Mouse (Mus musculus) lung, adult 2 months (tissue): ENCODE measurements around the gene Scube1. TPM values are rescaled to one million over a fixed set of nuclear protein-coding genes. Genes with fewer than 3 reads are reported as not detected.

Experiments used
- DNase-seq: peaks from one replicate; pipeline ENCODE4 v3.0.0; 2022
- H3K4me1 ChIP-seq: fragments of 200-500 bp; 2 replicates; pipeline ENCODE4 v1.6.1; 2011; ENCODE audit warnings: low read length; ENCODE audit not compliant: control insufficient read depth, insufficient read depth
- H3K4me3 ChIP-seq: fragments of 200-500 bp; replicated peaks from 2 replicates; pipeline ENCODE3; 2011; ENCODE audit warnings: low read depth, mild to moderate bottlenecking, control low read depth, low read length; ENCODE audit errors: extremely low read depth
- CTCF ChIP-seq: fragments of 200-500 bp; IDR thresholded peaks from 2 replicates; pipeline ENCODE4 v1.5.1; 2011; ENCODE audit warnings: mild to moderate bottlenecking, low read length, control low read depth; ENCODE audit not compliant: insufficient read depth
- POLR2A ChIP-seq: fragments of 200-500 bp; IDR thresholded peaks from 2 replicates; pipeline ENCODE4 v1.6.1; 2011; ENCODE audit warnings: low read depth, mild to moderate bottlenecking, control low read depth, low read length, borderline replicate concordance; ENCODE audit errors: extremely low read depth
- WGBS: fragments of 180-500 bp; shearing (Covaris S2); methylation state at CpG from one replicate; pipeline ENCODE4 v1.1.7; 2018; 5-methylcytosine and 5-hydroxymethylcytosine counted together
- polyA plus RNA-seq: library from polyadenylated mRNA; depleted of rRNA; stranded (reverse); fragments of >200 nt; gene quantifications from 2 replicates; pipeline ENCODE4 v1.2.3, GENCODE M21; 2012

Gene Scube1
- polyA plus RNA-seq, 1 experiment: 17.2 TPM

DNA sequence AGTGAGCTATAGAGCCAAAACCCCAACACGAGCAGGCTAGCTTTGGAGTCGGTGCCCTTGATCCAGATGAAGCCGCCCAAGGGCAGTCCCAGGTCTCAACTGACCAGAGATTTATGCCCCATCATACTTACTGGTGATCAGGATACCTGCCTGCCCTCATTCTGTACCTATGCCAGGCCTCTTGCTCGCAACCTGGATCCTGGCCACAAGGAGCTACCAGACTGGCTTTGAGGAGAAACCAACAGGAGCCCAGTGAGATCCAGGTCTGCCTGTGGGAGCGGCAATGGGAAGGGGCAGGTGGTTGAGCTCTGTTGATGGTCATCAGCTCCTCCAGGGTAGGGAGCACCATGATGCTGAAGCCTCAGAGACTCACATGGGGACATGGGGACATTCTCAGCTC lies 12.5 kb downstream of the Scube1 start:
- Histone ChIP-seq H3K4me3 (no peak overlapping the region), H3K4me1 (no peaks in the 10 kb centered on the region)
- DNase-seq: no peak
- WGBS: 94% methylated on average over 5 of the region's 5 CpGs
- no peak for TF ChIP-seq CTCF
- TF ChIP-seq POLR2A: no peak

DNA sequence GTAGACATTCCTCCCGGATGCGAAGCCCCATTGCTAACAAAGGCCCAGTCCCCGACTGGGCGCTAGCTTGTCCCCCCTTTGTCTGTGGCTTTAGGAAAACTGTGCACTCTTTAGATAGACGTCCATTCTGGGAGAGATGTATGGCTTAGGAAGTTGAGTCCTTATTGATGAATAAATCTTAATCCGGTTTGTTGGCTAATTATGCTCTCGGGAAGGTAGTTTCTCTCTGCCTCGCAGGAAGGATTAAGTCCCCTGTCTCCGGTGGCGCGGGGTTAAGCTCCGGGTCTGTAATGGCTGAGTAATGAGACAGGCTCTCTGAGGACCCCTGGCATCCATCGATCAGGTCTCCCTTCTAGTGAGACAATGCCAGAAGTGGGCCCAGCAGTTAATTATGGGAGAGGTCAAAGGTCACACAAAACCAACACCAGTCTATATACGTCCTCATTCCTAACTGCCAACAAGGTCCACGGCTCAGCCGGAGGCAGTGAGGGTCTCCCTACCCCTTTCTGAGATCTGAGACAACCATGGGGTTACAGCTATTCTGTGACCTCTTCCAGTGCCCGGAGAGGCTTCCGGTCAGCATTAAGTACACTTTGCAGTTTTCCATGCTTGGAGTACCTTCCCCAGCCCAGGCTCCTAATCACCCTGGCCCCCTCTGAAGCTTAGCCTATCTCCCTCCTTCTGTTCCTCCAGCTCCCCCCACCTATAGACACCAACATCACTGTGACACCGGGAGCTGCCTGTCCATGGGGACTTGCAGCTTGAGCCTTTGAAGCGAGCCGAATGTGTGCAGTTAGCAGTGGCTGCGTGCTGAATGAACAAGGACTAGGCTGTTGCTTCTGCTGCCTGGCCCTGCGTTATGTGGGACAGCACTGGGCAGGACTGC lies 14.7 kb downstream of the Scube1 start:
- TF ChIP-seq POLR2A (no peak), CTCF (no peak)
- Histone ChIP-seq H3K4me1 (no peaks in the 10 kb centered on the region), H3K4me3 (no peak overlapping the region)
- DNase-seq: no peak
- 61% methylated on average over 23 of the region's 23 CpGs for WGBS

DNA sequence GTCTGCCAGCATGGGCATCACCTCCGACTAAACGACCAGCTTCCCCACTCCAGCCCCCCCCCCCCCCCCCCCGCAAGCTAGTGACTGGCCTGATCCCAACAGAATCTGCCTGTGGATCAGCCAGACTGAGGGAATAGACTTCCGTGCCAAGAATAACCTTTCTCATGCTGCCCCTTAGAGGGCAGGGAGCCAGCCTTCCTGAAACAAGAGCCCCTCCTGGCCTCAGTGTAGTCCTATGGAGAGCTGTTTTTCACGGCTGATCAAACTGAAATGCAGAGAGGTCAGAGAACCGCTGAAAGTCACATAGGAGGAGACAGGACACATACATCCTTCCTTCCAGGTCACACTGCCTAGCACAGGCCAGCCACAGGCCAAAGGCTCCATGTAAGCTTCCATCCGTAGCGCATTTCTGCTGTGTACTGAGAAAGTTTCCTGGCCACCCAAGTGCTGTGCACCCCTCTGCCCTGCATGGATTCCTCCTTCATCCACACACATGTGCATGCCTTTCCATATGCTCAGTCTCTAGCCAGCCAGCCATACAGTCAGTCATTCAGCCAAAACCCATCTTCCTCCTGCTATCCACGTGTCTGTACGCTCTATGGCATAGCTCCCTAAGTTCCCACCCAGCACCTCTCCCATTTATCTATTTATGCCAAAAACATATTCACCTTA lies 18.2 kb downstream of the Scube1 start:
- H3K4me1 ChIP-seq: no peaks in the 10 kb centered on the region; the same call in 1 of the 2 replicates
- TF ChIP-seq CTCF (no peak), POLR2A (no peak)
- H3K4me3 ChIP-seq: no peak overlapping the region
- 45% methylated on average over 10 of the region's 10 CpGs for WGBS
- DNase-seq: no peak

DNA sequence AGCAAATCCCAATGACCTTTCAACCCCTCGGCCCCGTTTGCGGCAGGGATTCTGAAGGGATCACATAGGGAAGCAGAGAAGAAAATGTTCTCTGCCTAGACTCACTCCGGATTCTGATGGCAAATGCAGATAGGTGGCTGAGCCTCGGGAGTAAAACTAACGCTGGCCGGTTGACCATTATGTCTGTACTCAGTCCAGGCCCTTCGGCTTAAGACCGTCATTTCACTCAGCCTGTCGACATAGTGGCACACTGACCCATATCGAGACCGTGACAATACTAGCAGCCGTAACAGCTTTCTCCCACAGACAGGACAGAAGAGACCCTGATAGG lies 24.3 kb downstream of the Scube1 start:
- DNase-seq: no peak
- TF ChIP-seq CTCF (no peak), POLR2A (no peak)
- 79% methylated on average over 13 of the region's 13 CpGs for WGBS

DNA sequence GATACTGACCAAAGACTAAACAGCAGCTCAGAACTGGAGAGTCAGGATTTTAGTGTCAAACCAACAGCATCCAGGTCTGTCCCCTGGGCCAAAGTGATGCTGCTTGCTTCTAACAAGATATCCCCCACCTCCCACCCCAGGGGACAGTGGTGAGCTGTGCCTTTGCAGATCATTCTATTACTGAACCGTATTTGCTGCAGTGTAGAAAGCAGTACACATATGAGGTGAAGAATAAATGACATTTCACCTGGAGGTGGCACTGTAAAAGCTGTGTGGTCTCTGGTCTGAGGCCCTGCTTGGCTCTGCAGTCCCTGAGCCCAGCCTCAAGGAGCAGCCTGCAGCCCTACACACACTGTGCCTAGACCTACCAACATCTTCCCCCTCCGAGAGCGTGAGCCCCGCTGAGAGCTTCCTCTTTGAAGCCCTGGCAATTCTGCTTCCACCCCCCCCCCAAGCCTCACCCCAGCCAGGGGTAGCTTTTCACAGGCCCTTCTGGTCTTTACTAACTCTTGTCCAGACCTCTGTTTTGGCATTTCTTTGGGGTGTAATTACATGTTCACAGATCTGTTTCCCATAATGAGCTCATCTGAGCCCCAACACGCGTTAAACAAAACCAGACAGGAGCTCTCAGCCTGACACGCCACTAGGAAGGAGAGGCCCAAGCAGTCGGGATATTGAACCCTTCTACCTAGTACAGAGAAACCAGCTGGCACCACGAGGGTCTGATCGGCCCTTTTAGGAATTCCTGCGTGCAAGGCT lies 24.8 kb downstream of the Scube1 start:
- no peak for TF ChIP-seq POLR2A
- TF ChIP-seq CTCF: no peak
- Histone ChIP-seq H3K4me1 (no peaks in the 10 kb centered on the region; the same call in 1 of the 2 replicates), H3K4me3 (no peak overlapping the region)
- 72% methylated on average over 11 of the region's 11 CpGs for WGBS
- no peak for DNase-seq

More for the DNA sequence above, 24.3 kb downstream of the Scube1 start:
- Histone ChIP-seq H3K4me1 (no peaks in the 10 kb centered on the region; the same call in 1 of the 2 replicates), H3K4me3 (no peak overlapping the region)

DNA sequence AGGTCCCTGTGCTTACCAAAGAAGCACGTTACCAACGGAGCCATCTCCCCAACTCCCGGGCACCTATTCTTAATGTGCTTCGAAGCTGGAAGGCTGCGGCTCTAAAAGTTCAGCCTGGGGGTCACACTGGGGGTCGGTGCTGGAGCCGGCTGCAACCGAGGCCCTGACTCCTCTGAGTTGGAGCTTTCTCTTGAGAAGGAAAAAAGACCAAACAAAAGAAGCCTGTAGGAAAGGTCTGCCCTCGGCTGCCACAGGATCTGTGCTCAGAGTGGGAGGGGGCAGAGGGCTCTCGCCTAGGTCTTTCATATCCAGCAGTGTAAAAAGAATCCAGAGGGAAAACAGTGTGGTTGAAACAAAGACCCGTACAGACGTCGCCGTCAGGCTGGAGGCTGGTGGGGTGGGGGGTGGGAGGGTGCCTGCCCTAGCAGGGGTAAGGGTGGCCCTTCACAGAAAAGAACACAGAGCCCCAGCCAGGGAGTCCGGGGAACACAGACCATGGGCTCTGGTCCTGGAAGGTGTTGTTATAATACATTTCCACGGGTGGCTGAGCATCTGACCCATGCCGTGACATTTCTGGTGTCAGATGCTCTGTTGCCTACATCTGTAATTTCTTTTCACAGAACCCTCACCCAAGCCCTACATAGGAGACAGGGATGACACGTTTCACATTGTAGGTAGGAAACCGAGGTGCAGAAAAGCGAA lies 25.5 kb downstream of the Scube1 start:
- no peak overlapping the region for H3K4me3 ChIP-seq
- DNase-seq: no peak
- no peak for TF ChIP-seq CTCF
- no peak for TF ChIP-seq POLR2A
- H3K4me1 ChIP-seq: no peaks in the 10 kb centered on the region
- 65% methylated on average over 20 of the region's 20 CpGs for WGBS

DNA sequence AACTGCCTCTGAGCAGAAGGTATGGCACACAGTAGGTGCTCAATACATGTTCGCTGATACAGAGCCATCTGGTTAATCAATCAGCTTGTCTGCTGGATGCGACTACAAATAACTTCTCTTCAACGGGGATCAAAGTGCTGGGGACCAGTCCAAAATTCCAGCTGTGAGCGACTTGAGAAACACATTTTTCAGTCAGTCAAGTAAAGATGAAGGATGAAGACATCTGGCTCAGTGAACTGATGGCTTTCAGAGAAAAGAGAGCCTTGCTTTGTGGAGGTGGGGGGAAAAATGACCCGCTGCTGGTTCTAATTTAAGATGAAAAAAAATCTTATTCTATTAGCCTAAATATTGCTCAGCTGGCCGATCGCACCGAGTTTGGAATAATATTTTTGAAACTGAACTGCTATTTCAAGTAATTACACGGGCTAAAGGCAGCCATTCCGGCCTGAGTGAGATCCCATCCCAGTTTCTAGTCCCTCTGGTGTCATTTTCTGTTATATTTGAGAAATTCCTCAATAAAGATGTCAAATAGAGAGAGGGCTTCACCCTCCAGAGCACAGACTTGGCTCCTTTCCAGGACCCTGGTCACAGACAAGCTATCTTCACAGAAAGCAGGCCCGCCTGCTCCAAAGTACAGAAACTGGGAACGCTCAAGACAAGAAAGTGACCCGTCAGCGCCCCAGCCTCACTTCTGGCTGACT lies 28.0 kb downstream of the Scube1 start:
- 72% methylated on average over 14 of the region's 14 CpGs for WGBS
- TF ChIP-seq POLR2A (no peak), CTCF (no peak)
- H3K4me1 ChIP-seq: no peaks in the 10 kb centered on the region
- DNase-seq: no peak
- H3K4me3 ChIP-seq: no peak overlapping the region

DNA sequence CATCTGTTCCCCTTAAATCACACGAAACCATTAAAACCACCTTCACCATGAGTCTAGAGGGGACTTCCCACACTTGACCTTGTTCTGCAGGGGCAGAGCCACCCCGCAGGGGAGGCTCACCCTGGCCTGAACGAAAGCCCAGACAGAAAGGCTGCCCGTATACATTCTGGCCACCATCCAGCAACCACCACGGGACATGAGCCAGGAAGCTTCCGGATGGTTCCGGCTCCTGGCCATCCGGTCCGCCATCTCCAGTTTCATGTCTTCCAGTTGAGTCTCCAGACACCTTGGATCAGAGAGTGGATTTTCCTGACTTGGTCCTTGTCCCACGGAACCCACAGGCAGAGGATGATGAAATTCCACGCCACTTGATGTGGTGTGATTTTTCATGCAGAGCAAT lies 29.7 kb downstream of the Scube1 start:
- WGBS: 53% methylated on average over 11 of the region's 11 CpGs
- TF ChIP-seq CTCF (no peak), POLR2A (no peak)
- DNase-seq: no peak
- no peak overlapping the region for H3K4me3 ChIP-seq
- no peaks in the 10 kb centered on the region for H3K4me1 ChIP-seq
